Mouse (Mus musculus) E14TG2a.4 (cell line): ENCODE data around the gene Nkiras1.

Experiments used
- CTCF ChIP-seq: conservative IDR thresholded peaks from 2 replicates; pipeline ENCODE4 v1.5.1; 2014; ENCODE audit warnings: low read length
- NANOG ChIP-seq: IDR thresholded peaks from 2 replicates; pipeline ENCODE4 v1.6.1; 2014; ENCODE audit warnings: borderline replicate concordance, low read length, mixed read lengths
- POU5F1 ChIP-seq: IDR thresholded peaks from 2 replicates; pipeline ENCODE4 v1.6.1; 2014; ENCODE audit warnings: low read length, borderline replicate concordance

GRCm38 (mm10) chr14:18263427-18263826, 7.5 kb upstream of the Nkiras1 start:
- TF ChIP-seq CTCF (no peak), POU5F1 (no peak), NANOG (no peak)
